Mouse (Mus musculus) hematopoietic stem cell, adult 5-6 weeks (primary cell): ENCODE measurements around the gene Tmf1. TPM values are rescaled to one million over a fixed set of nuclear protein-coding genes. Genes with fewer than 3 reads are reported as not detected.

ENCODE experiments used
- ATAC-seq, 2 experiments: fragments of 125-278 bp in 1 of 2; replicated peaks in 1 of 2; 2 replicates each; pipeline ENCODE4 v1.8.0; 2016 to 2017; ENCODE audit warnings: inconsistent platforms in 2 of 2, mild to moderate bottlenecking in 2 of 2, moderate number of reproducible peaks in 2 of 2, low read depth in 1 of 2, moderate TSS enrichment in 1 of 2; ENCODE audit not compliant: low FRiP score in 2 of 2, poor library complexity in 2 of 2, severe bottlenecking in 2 of 2, insufficient read depth in 1 of 2, low TSS enrichment in 1 of 2
- total RNA-seq: library from RNA; stranded (forward); fragments of 172-1452, 232-1000 nt; gene quantifications from 2 replicates; pipeline ENCODE4 v1.2.3, GENCODE M21; 2017

The Tmf1 gene
- total RNA-seq, 1 experiment from 2014 or later, result 119 TPM

DNA sequence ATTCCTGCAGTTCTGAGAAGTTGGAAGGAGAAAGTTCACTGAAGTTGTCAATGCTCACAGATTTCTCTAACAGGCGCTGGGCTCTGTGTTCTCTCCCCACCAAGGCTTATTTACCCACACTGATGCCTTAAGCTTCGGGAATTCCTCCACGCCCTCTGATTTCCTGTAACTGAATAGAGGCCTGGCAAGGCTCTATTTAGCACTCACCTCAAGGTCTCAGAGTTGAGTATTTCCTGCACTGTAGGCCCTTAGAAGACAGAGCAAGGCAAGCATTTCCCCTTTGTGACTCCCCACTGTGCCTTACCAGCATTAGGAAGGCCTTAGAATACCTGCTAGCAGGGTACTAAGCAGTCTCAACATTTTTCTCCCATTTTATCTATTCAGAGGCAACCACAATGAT, 29.5 kb upstream of the Tmf1 start:
- ATAC-seq, result no peak

DNA sequence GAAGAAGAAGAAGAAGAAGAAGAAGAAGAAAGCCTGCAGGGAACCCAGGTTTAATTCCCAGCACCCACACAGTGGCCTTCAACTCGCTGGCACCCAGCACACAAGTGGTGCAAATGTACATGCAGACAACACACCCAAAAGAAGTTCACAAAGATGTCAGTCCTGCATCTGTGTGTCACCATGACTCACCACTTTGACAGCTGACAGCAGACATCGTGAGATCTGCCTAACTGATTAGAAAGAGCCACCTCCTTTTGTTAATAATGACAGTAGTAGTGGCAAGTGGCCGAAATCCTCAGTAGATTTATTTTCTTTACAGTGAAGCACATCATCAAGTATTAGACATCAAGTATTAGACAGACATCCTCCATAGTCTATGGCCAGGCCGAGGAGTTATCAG, 28.2 kb upstream of the Tmf1 start:
- no peak for ATAC-seq

DNA sequence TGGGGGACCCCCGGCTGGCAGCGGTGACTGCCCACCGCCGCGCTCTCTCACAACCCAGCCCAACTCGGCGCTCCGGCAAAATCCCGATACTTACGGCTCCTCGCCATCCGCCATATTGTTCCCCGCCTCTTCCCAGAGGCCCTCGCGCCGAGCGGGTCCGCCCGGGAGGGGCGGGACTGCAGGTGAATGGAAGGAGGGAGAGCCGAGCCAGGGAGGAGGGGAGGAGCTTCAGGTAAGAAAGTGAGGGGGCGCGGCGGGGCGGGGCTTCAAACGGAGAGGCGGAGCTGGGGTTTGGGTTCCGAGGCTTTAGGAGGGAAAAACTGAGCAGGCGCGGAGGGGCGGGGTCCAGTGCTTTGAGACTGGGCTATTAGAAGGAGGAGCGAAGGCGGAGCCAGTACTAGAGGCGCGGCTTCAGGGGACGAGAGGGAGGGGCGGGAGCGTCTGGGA, 26.5 kb upstream of the Tmf1 start, which contains the start of gene Uba3:
TSS of gene Uba3 (minus strand) at position 209 of the 447 bp plus-strand sequence.
- ATAC-seq, result peak; percentile 96 to 97

DNA sequence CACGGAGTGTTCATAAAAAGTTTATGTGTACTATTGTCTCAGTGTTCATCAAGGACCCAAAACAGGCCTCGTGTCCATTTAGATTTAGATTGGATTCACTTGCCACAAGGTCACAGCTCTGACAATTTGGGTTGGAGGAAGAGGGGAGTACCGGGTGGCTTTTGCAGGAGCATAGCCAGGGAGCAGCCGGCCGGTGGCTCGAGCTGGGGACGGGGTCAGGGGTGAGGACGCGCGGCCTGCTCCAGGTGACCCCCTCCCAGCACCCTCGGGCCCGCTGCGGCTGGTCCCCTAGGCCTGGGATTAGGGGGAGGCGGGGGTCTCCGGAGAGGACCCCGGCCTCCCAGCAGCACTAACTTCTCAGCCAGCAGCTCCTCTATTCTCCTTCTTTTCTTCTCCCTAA, 26.0 kb upstream of the Tmf1 start:
- ATAC-seq, result no peak

DNA sequence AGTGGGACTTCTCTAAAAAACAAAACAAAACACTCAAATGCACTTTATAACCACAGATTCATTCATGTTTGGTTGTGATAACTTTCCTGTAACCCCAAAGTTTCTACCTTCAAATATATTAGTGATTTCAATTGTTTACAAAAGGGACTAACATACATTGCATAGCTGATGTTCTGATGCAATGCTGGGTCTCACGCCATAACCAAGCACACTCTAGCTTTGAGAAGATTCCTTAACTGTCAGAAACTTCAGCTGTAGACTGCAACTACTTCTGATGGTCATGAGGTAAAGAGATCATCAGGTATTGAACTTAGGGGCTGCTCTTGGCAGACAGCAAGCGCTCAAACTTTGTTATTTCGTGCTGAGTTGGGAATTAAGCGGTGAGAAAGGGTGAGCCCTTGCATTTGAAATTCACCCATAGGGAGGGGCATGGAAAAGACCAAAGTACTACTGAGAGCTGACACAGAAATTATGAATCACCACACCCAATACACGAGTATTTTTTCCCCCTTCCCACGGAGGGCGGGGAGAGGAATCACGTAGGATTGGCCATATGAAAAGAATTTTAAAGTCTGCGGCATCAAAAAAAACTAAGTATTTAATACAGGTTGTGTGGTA, 25.4 kb upstream of the Tmf1 start:
- ATAC-seq, result no peak

DNA sequence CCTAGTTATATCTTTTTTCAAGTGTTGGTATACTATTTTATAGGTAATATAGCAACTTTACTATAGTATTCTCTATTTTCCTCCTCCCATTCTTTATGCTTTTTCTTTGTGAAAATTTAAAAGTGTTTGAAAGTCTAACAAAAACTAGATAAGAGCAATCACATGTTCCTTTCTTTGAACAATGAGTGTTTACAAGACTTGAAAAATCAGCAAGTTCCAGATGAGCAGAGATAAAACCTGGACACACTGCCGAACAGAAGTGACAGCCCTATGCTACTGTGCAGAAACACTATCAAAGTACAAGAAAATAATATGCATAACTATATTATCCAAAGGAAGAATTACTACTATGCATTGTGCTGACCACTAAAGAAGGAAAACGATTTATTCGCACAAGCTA, 23.6 kb upstream of the Tmf1 start:
- ATAC-seq, result no peak

DNA sequence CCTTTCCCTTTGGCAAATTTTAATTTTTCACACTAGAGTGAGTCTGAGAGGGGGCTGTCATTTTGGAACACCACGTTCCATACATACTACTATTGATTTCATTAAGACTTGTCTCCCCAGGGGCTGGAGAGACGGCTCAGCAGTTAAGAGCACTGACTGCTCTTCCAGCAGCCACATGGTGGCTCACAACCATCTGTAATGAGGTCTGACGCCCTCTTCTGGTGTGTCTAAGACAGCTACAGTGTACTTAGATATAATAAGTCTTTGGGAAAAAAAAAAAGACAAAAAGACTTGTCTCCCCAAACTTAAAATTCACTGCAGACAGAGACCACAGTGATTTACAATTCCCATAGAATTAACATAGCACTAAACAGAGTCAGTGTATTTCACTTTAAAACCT, 21.5 kb upstream of the Tmf1 start:
- no peak for ATAC-seq

DNA sequence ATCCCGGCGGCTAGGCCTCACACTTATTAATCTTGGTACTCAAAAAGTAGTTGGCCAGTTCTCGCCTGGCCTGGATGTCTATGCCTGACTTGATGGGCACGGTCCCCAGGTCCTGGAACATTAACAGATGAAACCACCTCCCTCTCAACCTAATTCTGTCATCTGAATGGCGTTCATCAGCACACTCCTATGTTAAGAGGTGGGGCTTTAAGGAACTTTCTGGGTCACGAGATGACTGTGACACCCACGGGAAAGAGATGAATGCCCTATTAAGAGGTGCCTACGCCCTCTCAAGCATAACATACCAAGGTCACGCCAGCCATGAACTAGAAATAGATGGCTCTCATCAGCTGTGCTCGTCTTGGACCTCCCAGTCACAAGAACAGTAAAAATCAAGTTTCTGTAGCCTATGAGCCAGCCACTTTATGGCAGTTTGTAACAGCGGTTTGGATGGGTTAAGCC, 476 bp upstream of the Tmf1 start:
- ATAC-seq, result peak in 1 of 2 experiments; percentile 44

DNA sequence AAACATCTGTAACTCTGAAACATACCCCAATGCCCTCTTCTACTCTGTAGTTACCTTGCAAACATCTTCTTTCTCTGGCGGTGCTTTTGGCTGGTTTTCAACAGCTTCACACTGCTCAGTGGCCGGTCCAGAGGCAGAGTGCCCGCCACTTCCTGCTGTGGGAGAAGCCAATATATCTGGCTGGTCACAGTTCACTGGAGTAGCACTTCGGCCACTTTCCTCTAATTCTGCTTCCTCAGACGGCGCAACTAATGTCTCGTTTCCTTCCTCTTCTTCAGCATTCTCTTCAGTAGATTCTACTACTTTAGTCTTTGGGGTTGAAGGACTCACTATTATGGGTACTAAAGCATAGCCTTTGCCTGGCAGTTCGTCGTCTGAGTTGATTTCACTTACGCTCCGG, 3.2 kb downstream of the Tmf1 start:
- no peak for ATAC-seq

DNA sequence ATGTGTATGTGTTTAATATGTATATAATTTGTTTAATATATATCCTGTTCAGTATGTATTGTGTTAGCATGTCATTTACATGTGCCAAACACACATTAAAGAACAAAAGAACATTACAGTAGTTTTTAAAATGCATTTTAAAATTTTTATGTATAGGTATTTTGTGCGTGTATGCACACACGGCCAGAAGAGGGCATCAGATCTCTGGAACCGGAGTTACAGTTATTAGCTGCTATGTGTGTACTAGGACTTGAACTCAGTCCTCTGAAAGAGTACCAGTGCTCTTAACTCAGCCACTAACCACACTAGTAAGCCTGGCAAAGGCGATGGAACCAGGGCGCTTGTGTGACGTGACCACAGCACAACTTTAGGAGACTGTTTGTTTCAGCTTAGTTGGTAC, 28.8 kb downstream of the Tmf1 start:
- ATAC-seq, result no peak

DNA sequence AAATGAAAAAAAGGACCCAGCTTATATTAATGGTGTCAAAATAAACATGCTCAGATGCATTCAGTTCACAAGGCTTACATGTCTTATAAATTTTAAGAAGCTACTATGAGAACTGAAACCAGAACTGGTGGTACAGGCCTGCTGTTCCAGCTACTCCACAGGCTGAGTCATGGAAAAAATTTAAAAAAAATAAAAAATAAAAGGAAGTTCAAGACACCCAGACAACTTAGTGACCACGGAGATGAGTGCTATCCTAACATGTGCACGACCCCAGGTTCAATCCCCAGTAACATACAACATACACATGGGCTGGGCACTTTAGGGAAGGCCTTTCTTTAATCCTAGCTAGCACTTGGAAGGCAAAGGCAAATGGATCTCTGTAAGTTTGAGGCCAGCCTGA, 29.2 kb downstream of the Tmf1 start:
- no peak; a peak in 1 of 4 replicates for ATAC-seq

DNA sequence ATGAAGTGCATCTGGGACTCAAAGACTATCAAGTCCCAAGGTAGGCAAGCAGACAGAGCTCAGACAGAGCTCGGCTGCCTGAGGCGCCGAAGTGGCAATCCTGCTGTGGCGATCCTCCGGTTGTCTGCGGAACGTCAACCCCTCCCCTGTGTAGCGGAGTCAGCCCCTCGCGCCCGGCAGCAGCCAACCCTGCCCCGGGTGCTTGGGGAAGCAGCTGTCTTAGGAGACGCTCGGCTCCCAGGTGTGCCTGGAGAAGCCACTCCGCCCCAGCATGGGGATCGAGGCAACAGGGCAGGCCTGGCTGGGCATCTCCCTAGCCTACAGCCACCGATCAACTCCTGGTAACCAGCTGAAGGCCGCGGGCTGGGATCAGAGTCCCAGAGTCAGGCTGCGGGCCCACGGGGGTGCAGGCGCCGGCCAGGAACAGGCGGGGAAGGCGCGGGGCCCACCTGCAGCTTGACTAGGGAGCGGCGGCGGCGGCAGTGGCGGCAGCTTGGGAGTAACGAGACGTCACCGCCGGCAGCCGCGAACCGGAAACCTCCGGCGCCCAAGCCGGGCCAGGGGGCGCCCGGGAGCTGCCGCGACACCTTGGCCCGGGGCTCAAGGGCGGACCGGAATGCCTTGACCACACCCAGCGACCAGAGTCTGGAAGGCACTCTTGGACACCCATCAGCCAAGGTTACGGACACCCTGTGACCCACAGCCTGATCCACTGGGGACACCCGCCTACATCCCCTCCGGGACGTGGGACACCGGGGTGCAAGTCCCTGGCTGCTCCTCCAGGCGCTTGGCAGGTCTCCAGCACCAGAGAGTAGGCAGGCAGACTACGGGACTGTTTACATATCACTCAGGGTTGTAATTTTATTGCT, 30.3 kb downstream of the Tmf1 start, which contains the start of gene Eogt:
TSS of gene Eogt (minus strand) at position 800 of the 869 bp plus-strand sequence.
- ATAC-seq, result peak; percentile 82 to 88

DNA sequence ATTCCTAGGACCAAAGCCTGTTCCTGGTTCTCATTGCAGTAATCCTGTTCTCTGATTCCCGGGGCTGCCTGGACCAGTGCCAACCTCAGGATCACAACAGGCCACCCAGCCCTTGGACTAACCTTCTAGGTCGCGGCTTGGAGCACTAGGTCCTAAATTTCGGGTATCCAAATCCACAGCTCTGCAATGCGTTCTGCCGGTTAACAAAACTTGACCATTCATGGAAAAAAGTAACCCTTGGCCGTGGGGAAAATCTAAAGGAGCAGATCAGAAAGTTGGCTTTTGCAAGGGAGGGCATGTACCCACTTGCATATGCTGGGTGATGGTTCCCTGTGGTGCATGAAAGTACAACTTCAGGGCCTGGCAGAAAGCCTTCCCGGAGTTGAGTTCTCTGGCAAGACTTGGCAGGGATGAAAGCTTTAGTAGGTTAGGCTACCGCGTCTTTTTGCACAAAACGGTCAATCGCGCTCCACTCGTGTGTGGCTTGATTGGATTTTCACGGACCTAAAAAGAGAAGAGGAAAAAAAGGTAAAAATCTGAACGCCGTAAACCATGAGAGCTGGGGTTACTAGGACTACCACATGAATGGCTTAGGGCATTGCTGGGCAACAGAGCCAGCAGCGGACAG, 31.1 kb downstream of the Tmf1 start:
- no peak for ATAC-seq

DNA sequence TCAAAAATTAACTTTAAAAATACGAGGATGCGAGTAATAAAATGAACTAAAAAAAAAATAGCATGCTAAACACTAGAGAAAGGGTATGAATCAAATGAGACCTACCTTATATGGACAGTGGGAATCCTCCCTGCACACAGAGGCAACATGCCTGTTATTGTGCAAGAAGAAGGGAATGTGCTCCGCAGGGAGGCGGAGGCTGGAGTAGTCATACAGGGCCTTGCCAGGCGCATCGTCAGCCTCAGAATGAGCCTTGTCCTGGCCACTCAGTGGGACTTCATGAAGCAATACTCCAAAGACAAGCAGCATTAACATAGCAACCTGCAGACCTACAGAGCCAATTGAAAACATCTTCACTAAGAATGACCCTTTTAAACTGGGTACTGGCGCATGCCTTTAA, 33.8 kb downstream of the Tmf1 start:
- no peak for ATAC-seq

DNA sequence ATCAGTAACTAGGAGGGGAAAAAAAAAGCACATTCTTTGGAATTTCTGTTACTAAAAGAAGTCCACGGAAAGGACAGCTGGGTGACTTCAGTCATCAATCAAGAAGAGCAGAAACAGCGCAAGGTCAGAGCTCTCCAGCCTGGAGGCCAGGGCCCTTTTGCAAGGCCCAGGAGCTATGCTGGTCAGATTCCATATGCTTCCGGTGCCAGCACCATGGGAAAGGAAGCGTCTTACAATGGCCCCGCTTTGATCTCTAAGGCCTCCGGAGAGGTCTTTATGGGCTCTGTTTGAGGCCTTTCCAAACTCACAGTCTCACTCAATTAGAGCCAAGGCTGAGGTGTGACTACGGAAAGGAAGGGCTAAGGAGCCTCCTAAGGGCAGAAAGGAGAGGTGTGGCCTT, 34.6 kb downstream of the Tmf1 start:
- ATAC-seq, result no peak

DNA sequence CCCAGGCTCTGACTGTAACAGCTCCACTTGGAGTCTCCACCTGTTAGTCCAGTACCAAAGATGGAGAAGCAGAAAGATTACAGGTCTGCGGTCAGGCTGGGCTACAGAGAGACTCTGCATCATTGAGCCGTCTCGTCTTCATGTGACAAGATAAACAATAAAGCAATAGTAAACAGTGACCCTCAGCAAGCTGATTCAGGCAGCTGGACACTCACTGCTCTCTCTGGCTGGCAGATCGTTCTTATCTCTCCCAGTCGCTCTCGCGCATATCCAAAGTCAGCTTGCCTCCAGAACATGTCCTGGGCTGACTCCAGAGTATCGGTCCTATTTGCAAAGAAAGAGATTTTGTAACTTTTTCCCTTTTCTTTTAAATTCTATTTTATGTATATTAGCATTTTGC, 36.3 kb downstream of the Tmf1 start:
- no peak for ATAC-seq

DNA sequence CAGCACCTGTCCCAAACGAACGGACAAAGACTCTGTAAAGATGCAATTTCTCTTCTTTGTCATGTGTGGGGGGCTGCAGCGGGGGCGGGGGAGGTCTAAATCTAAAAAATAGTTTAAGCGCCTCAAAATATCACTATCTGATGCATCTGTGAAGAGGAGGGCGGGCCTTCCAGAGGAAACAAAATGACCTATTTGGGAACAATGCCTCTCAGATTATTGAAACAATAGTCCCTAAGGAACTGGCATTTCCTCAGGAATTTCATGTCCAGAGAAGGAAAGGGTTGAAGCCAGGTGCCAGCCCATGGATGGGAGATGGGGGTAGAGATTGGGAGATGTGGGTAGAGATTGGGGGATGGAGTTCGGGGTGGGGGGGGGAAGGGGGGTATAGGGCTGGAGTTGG, 37.1 kb downstream of the Tmf1 start:
- no peak for ATAC-seq

DNA sequence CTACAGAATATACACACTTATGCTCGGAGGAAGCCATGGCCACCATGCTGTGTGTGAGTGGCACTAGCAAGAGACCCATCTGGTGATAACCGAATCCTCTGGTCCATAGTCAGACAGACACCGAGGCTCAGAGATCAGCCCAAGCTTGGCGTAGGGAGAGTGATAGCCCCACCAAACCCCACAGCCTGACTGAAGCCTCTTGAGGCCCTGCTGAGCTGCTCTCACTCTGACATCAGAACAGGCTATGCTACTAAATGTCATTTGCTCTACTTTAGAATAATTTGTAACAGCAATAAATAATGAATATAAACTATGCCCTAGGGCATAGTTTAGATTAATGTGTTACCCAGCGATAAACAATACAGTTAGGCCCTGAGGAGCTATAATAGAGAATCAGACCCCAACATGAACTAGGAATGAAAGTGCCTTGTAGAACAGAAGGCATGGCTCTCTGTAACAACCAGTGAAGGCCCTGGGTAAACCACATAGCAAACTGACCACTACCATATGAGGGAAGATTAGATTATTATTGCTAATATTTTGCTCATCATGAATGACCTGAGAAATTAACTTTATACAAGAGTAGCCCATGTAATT, 46.1 kb downstream of the Tmf1 start:
- no peak for ATAC-seq
